Mouse (Mus musculus) activated CD4-positive, CD25-positive, alpha-beta regulatory T cell, adult 4 months (primary cell): Measurements from ENCODE around the gene Slc25a38. TPM values are rescaled to one million over a fixed set of nuclear protein-coding genes. Genes with fewer than 3 reads are reported as not detected.

Experiments
- ATAC-seq: one replicate; pipeline ENCODE4 v1.8.0; 2017
- polyA plus RNA-seq, 2 experiments: library from polyadenylated mRNA; unstranded; fragments of 100-300 nt; shearing (Covaris generic); gene quantifications; one replicate each; pipeline ENCODE4 v1.2.1; 2017

Slc25a38 gene
- polyA plus RNA-seq = 10 to 100 TPM; 17.7 to 19.2 TPM

DNA sequence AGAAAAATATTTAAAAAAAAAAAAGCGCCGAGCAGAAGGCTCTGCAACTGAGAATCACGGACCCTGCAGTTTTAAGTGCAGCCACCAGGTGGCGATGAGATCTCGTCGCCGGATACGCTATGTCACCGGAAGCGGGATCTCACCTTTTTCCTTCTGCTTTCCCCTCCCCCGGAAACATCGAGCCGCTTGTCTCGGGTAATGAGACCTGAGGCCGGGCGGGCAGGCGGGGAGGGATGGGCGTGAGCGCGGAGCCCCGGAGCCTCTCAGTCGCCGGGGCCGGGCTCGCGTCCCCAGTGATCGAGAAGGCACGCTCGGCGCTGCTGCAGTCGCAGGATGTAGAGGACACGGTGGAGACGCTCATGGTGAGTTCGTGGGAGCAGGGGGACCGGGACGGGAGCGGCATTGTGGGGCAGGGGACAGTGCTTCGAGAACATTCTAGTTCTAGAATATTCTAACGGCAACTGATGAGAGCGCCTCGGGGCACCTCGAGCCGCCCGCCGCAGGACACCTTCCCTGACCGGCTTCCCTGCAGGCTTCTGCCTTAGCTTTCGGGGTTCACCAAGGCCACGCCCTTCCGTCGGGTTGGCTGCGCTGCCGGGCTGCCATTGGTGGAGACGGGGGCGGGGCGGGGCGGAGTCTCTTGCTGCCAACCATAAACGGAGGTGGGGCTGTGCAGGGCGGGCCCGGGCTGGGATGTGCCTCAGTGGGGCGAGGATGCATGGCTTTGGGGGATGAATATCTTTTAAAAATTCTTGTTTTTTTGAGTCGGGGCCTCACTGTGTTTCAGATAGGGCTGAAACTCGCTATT, at the start of gene Slc25a38:
TSS of gene Slc25a38 (plus strand) at position 164 of the 808 bp plus-strand sequence.
- ATAC-seq = peak; percentile 89

- ATAC-seq = no peak
Observed at GRCm38 (mm10) chr9:120064317-120064716, 45.9 kb upstream of the Slc25a38 start.

DNA sequence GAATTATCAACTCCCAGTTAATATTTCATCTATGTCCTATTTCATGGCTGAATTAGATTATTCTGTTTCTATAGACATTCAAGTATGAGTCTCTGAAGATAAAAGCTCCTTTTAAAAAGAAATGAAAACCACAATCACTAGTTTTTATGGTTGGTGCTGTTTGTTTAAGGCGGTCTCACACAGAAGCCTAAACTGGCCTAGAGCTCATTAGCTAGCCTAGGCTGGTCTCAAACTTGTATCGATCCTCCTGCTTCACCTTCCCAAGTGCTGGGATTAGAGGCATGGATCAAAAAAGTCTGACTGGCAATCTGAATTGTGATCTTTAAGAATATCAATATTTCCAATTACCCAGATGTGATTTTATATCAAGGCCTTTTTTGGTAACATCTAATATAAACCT, 42.6 kb upstream of the Slc25a38 start:
- ATAC-seq = no peak

GRCm38 (mm10) chr9:120068047-120068446, 42.1 kb upstream of the Slc25a38 start:
- peak; percentile 69 for ATAC-seq

DNA sequence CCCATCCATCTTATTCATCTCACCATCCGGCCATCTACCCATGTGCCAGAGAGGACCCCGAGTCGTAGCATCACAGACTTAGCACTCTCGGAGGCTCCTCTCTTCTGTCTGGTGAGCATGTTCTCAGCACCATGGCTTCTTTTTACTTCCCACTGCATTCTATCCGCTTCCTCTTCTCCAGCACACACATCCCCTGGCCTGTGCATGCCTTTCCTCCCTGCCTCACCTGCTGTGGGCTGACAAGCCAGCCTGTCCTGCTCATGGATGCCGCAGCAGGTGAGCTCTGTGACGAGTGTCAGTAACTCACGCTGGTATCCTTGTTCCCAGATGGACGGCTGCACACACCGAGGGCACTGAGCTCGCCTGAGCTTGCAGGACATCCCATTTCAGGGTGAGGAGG, 40.4 kb upstream of the Slc25a38 start, which contains the start of gene Cx3cr1:
TSS of gene Cx3cr1 (minus strand) at position 101 of the 400 bp plus-strand sequence.
- ATAC-seq = no peak

- no peak for ATAC-seq
Observed at GRCm38 (mm10) chr9:120071251-120071650, 38.9 kb upstream of the Slc25a38 start.

DNA sequence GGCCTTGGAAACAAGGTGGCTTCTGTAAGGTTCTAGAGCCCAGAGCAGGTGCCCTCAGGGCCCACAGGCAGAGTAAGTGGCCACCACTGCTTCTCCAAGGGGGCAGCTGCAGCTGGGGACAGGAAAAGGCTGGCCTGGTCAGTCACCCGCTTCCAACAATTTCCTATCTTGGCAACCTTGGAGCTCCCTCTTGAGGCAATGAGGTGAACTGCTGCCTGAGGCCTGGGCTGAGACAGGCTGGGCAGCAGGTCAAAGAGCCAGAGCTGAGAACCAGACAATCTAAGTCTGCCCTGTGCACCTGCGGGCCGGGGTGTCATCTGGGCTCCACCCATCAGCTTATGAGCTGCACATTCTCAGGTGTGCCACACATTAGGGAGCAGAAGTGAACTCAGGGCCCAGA, 37.0 kb upstream of the Slc25a38 start:
- ATAC-seq = no peak

DNA sequence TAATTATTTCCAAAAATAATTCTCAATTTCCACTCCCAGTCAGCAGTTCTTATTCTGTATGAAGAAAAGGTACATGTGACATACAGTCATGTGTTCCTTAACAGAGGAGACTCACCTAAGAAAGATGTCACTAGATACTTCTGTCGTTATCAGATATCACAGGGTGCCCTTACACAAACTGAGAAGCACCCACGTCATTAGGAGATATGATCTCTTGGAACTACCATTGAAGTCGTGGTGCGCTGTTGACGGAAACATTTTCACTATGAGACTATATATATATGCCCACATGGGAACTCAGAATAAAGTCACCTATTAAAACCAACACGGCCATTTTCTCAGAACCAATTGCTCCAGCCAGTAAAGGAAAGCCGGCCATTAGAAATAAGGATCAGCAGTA, 35.7 kb upstream of the Slc25a38 start:
- ATAC-seq = peak; percentile 95

GRCm38 (mm10) chr9:120078241-120078640, 31.9 kb upstream of the Slc25a38 start:
- ATAC-seq = no peak

- ATAC-seq = peak; percentile 12
Observed at GRCm38 (mm10) chr9:120079901-120080300, 30.3 kb upstream of the Slc25a38 start.

DNA sequence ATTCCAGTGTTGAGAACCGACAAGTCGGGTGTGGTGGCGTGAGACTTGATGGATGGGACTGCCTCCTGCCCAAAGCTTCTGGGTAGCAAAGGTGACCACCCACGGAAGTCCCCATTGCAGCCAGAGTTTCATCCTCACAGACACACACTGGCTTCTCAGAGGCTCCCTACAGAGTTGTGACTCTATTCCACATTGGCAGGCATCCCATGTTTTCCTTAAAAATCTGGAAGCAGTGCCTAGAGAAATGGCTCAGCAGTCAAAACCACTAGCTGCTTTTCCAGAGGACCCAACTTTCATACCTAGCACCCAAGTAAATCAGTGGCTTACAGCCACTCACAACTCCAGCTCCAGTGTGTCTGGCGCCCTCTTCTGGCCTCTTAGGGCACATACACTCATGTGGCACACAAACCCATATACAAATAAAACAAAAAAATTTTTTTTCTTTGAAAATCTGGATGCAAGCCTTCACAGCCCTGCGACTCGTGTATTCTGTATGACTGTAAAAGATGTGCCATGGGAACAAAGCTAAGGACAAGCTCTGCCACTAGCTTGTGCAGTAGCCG, 29.5 kb upstream of the Slc25a38 start:
- ATAC-seq = no peak

GRCm38 (mm10) chr9:120081247-120081646, 28.9 kb upstream of the Slc25a38 start:
- no peak for ATAC-seq

DNA sequence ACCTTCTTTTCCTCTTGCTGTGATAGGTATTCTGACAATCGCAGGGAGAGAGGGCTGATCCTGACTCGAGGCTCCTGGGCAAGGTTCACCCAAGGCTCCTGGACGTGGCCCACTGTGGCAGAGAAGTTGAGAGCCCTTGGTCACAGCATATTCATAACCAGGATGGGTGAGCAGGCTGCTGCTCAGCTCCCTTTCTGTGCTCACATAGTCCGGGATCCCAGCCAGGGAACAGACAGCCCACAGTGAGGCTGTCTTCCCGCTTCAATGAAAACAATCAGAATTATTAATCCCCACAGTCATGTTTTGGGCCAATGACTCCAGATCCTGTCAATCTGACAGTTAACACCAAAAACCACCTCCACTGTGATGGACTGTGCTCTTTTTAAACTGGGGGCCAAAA, 28.2 kb upstream of the Slc25a38 start:
- ATAC-seq = no peak

GRCm38 (mm10) chr9:120082691-120083090, 27.5 kb upstream of the Slc25a38 start:
- ATAC-seq = peak; percentile 37

GRCm38 (mm10) chr9:120083158-120083894, 26.8 kb upstream of the Slc25a38 start:
- ATAC-seq = no peak

GRCm38 (mm10) chr9:120084406-120084805, 25.8 kb upstream of the Slc25a38 start:
- ATAC-seq = peak; percentile 64

DNA sequence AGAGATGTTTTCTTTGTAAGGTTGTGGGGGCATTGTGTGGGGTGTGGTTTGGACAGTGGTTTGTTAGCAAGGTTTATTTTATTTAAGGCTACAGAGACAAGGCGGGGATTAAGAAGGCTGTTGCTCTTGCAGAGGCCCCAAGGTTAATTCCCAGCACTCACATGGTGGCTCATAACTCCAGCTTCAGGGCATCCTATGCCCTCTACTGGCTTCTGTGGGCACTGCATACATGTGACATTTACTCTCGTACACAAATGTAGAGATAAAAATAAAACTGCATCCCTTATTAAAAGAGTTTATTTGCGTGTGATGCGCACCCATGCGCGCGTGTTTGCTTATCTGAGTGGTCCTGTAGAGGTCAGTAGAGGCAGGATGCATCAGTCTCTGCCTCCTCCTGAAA, 21.0 kb upstream of the Slc25a38 start:
- ATAC-seq = no peak

- ATAC-seq = peak; percentile 41
Observed at GRCm38 (mm10) chr9:120091086-120091485, 19.1 kb upstream of the Slc25a38 start.

DNA sequence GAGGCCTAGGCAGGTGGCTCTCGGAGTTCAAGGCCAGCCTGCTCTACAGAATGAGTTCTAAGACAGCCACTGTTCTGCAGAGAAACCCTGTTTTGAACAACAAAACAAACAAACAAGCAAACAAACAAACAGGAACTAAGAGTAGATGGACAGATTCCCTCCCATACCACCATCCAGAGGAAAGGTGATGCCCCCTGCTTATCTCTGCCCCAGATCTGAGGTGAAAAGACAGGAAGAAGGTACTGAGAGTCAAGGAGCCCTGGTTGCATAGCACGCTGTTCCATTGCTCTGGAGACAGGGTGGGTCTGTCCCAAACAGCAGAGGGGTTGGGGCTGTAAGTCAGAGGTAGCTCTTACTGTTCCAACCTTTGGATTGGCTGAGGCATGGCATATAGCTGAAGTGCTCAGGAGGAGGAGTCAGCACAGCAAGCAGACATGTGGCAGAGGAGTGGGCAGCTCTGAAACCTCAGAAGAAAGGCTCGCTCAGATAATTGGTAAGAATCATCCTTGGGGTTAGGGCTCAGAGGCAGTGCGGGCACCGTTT, 18.4 kb upstream of the Slc25a38 start, which contains the start of gene Ccr8:
TSS of gene Ccr8 (plus strand) at position 419 of the 543 bp plus-strand sequence.
- ATAC-seq = peak; percentile 64

DNA sequence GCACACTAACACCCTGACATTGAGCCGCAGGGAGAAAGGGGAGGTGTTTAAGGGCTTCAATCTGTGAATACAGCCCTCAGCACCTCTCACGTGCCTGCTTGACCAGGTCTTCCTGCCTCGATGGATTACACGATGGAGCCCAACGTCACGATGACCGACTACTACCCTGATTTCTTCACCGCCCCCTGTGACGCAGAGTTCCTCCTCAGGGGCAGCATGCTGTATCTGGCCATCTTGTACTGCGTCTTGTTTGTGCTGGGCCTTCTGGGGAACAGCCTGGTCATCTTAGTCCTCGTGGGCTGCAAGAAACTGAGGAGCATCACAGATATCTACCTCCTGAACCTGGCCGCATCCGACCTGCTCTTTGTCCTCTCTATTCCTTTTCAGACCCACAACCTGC, 16.5 kb upstream of the Slc25a38 start:
- ATAC-seq = no peak

- no peak for ATAC-seq
Observed at GRCm38 (mm10) chr9:120095886-120096285, 14.3 kb upstream of the Slc25a38 start.

- peak; percentile 25 for ATAC-seq
Observed at GRCm38 (mm10) chr9:120098682-120099081, 11.5 kb upstream of the Slc25a38 start.

DNA sequence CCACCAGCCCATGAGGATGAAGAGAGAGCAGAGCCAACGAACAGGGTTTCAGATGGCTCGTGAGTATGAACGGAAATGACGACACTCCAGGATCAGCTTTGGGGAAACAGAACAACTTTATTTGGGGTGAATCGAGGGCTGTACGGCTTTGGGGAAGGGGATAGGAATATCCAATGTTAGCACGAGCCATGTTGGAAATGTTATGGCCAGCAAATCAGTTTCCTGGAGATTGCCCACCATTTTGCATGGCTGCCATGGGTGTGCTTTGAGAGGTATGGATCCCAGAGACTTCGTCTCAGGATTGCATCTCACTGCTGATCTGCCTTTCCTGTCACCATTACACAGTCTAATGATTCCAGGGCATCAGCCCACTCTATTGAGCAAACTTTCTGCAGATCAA, 10.9 kb upstream of the Slc25a38 start:
- ATAC-seq = no peak
